Mouse (Mus musculus) olfactory bulb, adult 2 months (tissue): ENCODE measurements around the gene Pif1.

Experiments
- CTCF ChIP-seq: fragments of 200-500 bp; IDR thresholded peaks from 2 replicates; pipeline ENCODE4 v1.5.1; 2012; ENCODE audit warnings: low read depth, mild to moderate bottlenecking, low read length, moderate library complexity; ENCODE audit not compliant: insufficient read depth
- POLR2A ChIP-seq: fragments of 200-500 bp; IDR thresholded peaks from 2 replicates; pipeline ENCODE4 v1.6.1; 2012; ENCODE audit warnings: mild to moderate bottlenecking, low read depth, low read length, moderate library complexity; ENCODE audit not compliant: insufficient read depth

DNA sequence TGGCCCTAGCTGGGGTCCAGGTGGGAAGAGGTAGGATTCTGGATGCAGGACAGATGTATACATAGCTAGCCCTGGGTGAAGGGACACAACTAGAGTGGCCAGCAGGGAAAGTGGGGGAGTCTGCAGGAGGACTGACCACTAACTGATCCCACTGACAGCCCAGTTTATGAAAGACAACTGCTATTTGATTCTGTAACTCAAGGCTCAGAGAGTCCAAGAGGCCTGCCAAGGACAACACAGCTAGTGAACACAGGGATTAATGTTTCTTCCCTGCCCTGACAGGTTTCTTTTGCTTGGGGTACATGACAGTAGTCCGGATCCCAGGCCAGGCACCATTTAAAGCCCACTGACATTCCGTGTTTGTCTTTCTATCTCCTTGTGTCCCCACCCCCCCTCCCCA, 20.2 kb downstream of the Pif1 start:
- TF ChIP-seq CTCF (no peak), POLR2A (no peak)
